Comparison of ENCODE assay signal across 8 mouse cellular contexts in genomic region chrX:7922032-7922431, GRCm38 (mm10). TPM values are rescaled to one million over a fixed set of nuclear protein-coding genes. Genes with fewer than 3 reads are reported as not detected.
A peak's percentile ranks its signal among the peaks of the same experiment; 100 is the strongest.
DNase-seq lines count a peak whose midpoint lies in the region; ATAC-seq and TF ChIP-seq lines count a peak whose summit lies in the region.

No protein-coding gene starts in this region.

- no peak for DNase-seq in layer of hippocampus, adult 2 months (ENCODE audit: low spot score in 2 of 2)
- no peak for DNase-seq in layer of hippocampus, adult 9-11 months
- peak; percentile 18 for DNase-seq in embryo, embryonic 9.5 days (ENCODE audit: extremely low spot score)
- no peak for DNase-seq in spleen, postnatal 14 days (ENCODE audit: low spot score in 2 of 2)
- DNase-seq in urinary bladder, adult 18-20 months (ENCODE audit: low spot score in 2 of 2): no peak
- no peak for DNase-seq in kidney, postnatal 10 days

- no peaks in the 10 kb centered on the region for H3K9me3 ChIP-seq in hindbrain, embryonic 12.5 days (replicated peaks)
- H3K9me3 ChIP-seq in midbrain, embryonic 15.5 days: no peaks in the 10 kb centered on the region

- no peaks in the 10 kb centered on the region for H3K36me3 ChIP-seq in hindbrain, embryonic 12.5 days
- H3K36me3 ChIP-seq in midbrain, embryonic 15.5 days (replicated peaks): 0 out of 2 replicates have a peak, but pooled peaks cover 2% of the 10 kb centered on the region

- H3K4me2 ChIP-seq in hindbrain, embryonic 12.5 days (replicated peaks): peak overlapping the region; percentile 55
- H3K4me2 ChIP-seq in midbrain, embryonic 15.5 days: peak overlapping the region; percentile 68

- H3K4me1 ChIP-seq in hindbrain, embryonic 12.5 days: peaks cover 8% of the 10 kb centered on the region; the same call in 1 of the 2 replicates
- peaks cover 14% of the 10 kb centered on the region for H3K4me1 ChIP-seq in midbrain, embryonic 15.5 days

- H3K4me3 ChIP-seq in layer of hippocampus, adult 2 months: peak overlapping the region; percentile 60
- H3K4me3 ChIP-seq in hindbrain, embryonic 12.5 days: peak overlapping the region; percentile 42
- peak overlapping the region; percentile 53 for H3K4me3 ChIP-seq in midbrain, embryonic 15.5 days

- peaks cover 39% of the 10 kb centered on the region for H3K27me3 ChIP-seq in hindbrain, embryonic 12.5 days
- no peaks in the 10 kb centered on the region for H3K27me3 ChIP-seq in midbrain, embryonic 15.5 days (replicated peaks)

- peak overlapping the region; percentile 39; the same call in 1 of the 2 replicates for H3K27ac ChIP-seq in layer of hippocampus, adult 2 months
- no peak overlapping the region for H3K27ac ChIP-seq in hindbrain, embryonic 12.5 days
- H3K27ac ChIP-seq in midbrain, embryonic 15.5 days: peak overlapping the region; percentile 83; the same call in 1 of the 2 replicates

- no peak for TF ChIP-seq CTCF in layer of hippocampus, adult 2 months (conservative IDR thresholded peaks at IDR 0.05)

- peak overlapping the region; percentile 44; the same call in 1 of the 2 replicates for H3K9ac ChIP-seq in hindbrain, embryonic 12.5 days
- H3K9ac ChIP-seq in midbrain, embryonic 15.5 days: peak overlapping the region; percentile 65

- ATAC-seq in hindbrain, embryonic 12.5 days (ENCODE audit: low FRiP score): 0 out of 2 replicates have a peak, but pooled peaks have one; percentile 22
- peak; percentile 13; the same call in 1 of the 2 replicates for ATAC-seq in midbrain, embryonic 15.5 days (replicated peaks)

- WGBS in hindbrain, embryonic 12.5 days: 24% methylated on average over 27 of the region's 48 CpGs
- 18% methylated on average over 47 of the region's 48 CpGs for WGBS in midbrain, embryonic 15.5 days

RNA-seq across cellular contexts. Expression of gene Pcsk1n, which starts 2.4 kb away (rescaled TPM):
- 100 to 1,000 TPM; 376 to 404 TPM for total RNA-seq in layer of hippocampus, adult 2 months (2021)
- 102 and 111 TPM in 2 replicates for polyA plus RNA-seq in hindbrain, embryonic 12.5 days (2016; fragmentation: Nextera tagmentation; extraction: Ambion mirVana)
- 273 and 288 TPM in 2 replicates for polyA plus RNA-seq in midbrain, embryonic 15.5 days (2015; fragmentation: Nextera tagmentation; extraction: Ambion mirVana)

RNA-seq across cellular contexts. Expression of gene Eras, which starts 6.4 kb away (rescaled TPM):
- total RNA-seq in layer of hippocampus, adult 2 months (2021): not detected
- not detected in 2 replicates for polyA plus RNA-seq in hindbrain, embryonic 12.5 days (2016; fragmentation: Nextera tagmentation; extraction: Ambion mirVana)
- polyA plus RNA-seq in midbrain, embryonic 15.5 days (2015; fragmentation: Nextera tagmentation; extraction: Ambion mirVana): not detected in 2 replicates

RNA-seq across cellular contexts. Expression of gene Gm10490, which starts 12.7 kb away (rescaled TPM):
- total RNA-seq in layer of hippocampus, adult 2 months (2021): not detected
- not detected in 2 replicates for polyA plus RNA-seq in hindbrain, embryonic 12.5 days (2016; fragmentation: Nextera tagmentation; extraction: Ambion mirVana)
- 1.2 TPM in 1 of 2 replicates, not detected in the other for polyA plus RNA-seq in midbrain, embryonic 15.5 days (2015; fragmentation: Nextera tagmentation; extraction: Ambion mirVana)

RNA-seq across cellular contexts. Expression of gene Gm10491, which starts 14.4 kb away (rescaled TPM):
- total RNA-seq in layer of hippocampus, adult 2 months (2021): not detected
- polyA plus RNA-seq in hindbrain, embryonic 12.5 days (2016; fragmentation: Nextera tagmentation; extraction: Ambion mirVana): not detected in 2 replicates
- polyA plus RNA-seq in midbrain, embryonic 15.5 days (2015; fragmentation: Nextera tagmentation; extraction: Ambion mirVana): not detected in 2 replicates

RNA-seq across cellular contexts. Expression of gene Timm17b, which starts 22.9 kb away (rescaled TPM):
- total RNA-seq in layer of hippocampus, adult 2 months (2021): 10 to 100 TPM; 21.4 to 26.3 TPM
- 138 and 144 TPM in 2 replicates for polyA plus RNA-seq in hindbrain, embryonic 12.5 days (2016; fragmentation: Nextera tagmentation; extraction: Ambion mirVana)
- polyA plus RNA-seq in midbrain, embryonic 15.5 days (2015; fragmentation: Nextera tagmentation; extraction: Ambion mirVana): 173 and 178 TPM in 2 replicates
